Mouse (Mus musculus) liver, embryonic 16.5 days (tissue): Measurements from ENCODE around the gene Ostc. TPM values are rescaled to one million over a fixed set of nuclear protein-coding genes. Genes with fewer than 3 reads are reported as not detected.

ENCODE experiments used
- ATAC-seq: fragments of 200-750 bp; cut with Nextera tagmentation; 2 replicates; pipeline ENCODE4 v1.8.0; 2017; ENCODE audit warnings: low read depth, mild to moderate bottlenecking, moderate number of reproducible peaks, moderate library complexity
- H3K27ac ChIP-seq: fragments of 300-500 bp; sonication (generic); 2 replicates; pipeline ENCODE4 v1.5.1; 2014; ENCODE audit warnings: mild to moderate bottlenecking, low read length
- H3K27me3 ChIP-seq: fragments of 300-500 bp; sonication (generic); 2 replicates; pipeline ENCODE4 v1.6.1; 2014; ENCODE audit warnings: low read depth, low read length, mixed read lengths; ENCODE audit not compliant: control insufficient read depth, insufficient read depth
- H3K36me3 ChIP-seq: fragments of 300-500 bp; sonication (generic); 2 replicates; pipeline ENCODE4 v1.6.1; 2014; ENCODE audit warnings: mild to moderate bottlenecking; ENCODE audit not compliant: control insufficient read depth, insufficient read depth
- H3K4me1 ChIP-seq: fragments of 300-500 bp; sonication (generic); 2 replicates; pipeline ENCODE4 v1.6.1; 2014; ENCODE audit warnings: low read depth, low read length, mixed read lengths; ENCODE audit not compliant: control insufficient read depth
- H3K4me2 ChIP-seq: fragments of 300-500 bp; sonication (generic); 2 replicates; pipeline ENCODE4 v1.6.1; 2014; ENCODE audit warnings: low read depth, low read length, mixed read lengths
- H3K4me3 ChIP-seq: fragments of 300-500 bp; sonication (generic); 2 replicates; pipeline ENCODE4 v1.5.1; 2014; ENCODE audit warnings: low read depth, mild to moderate bottlenecking, low read length
- H3K9ac ChIP-seq: fragments of 300-500 bp; sonication (generic); 2 replicates; pipeline ENCODE4 v1.6.1; 2014; ENCODE audit warnings: low read depth, low read length
- H3K9me3 ChIP-seq: fragments of 300-500 bp; sonication (generic); replicated peaks from 2 replicates; pipeline ENCODE4 v1.6.1; 2016; ENCODE audit warnings: low read length; ENCODE audit not compliant: control insufficient read depth
- WGBS: fragments of 180-500 bp; shearing (Covaris S2); extraction: QIAGEN DNeasy Blood & Tissue Kit; methylation state at CpG from one replicate; pipeline ENCODE4 v1.1.7; 2014; ENCODE audit not compliant: insufficient replicate concordance; 5-methylcytosine and 5-hydroxymethylcytosine counted together
- polyA plus RNA-seq: library from polyadenylated mRNA; unstranded; fragments of >200 nt; fragmentation: Nextera tagmentation; extraction: Ambion mirVana; gene quantifications from 2 replicates; pipeline ENCODE4 v1.2.1, GENCODE M21; 2015

Gene Ostc
- polyA plus RNA-seq, 1 experiment from 2014 or later, result 224 TPM

- Histone ChIP-seq H3K27ac (peak overlapping the region; percentile 35; the same call in 1 of the 2 replicates), H3K4me2 (peak overlapping the region; percentile 73), H3K9me3 (no peaks in the 10 kb centered on the region), H3K27me3 (no peaks in the 10 kb centered on the region), H3K36me3 (no peaks in the 10 kb centered on the region), H3K4me3 (peak overlapping the region; percentile 60), H3K4me1 (peaks cover 7% of the 10 kb centered on the region), H3K9ac (peak overlapping the region; percentile 25; the same call in 1 of the 2 replicates)
- ATAC-seq, result peak; percentile 41
- WGBS, result 6% methylated on average over 22 of the region's 22 CpGs
Measured at GRCm38 (mm10) chr3:130714775-130715568, 5.7 kb upstream of the Ostc start.

- H3K9ac ChIP-seq, result no peak overlapping the region
- ATAC-seq, result no peak
- no peak overlapping the region for H3K4me2 ChIP-seq
- no peak overlapping the region for H3K4me3 ChIP-seq
- no peaks in the 10 kb centered on the region for H3K36me3 ChIP-seq
- H3K27ac ChIP-seq, result no peak overlapping the region
- H3K27me3 ChIP-seq, result no peaks in the 10 kb centered on the region
- peaks cover 17% of the 10 kb centered on the region for H3K4me1 ChIP-seq
- 41% methylated on average over 6 of the region's 6 CpGs for WGBS
- H3K9me3 ChIP-seq, result no peaks in the 10 kb centered on the region
Measured at GRCm38 (mm10) chr3:130712891-130713290, 3.6 kb upstream of the Ostc start.

GRCm38 (mm10) chr3:130710103-130710502 lies 859 bp upstream of the Ostc start:
- H3K36me3 ChIP-seq, result no peaks in the 10 kb centered on the region
- H3K4me1 ChIP-seq, result peaks cover 19% of the 10 kb centered on the region
- H3K4me3 ChIP-seq, result peak overlapping the region; percentile 96
- 49% methylated on average over 7 of the region's 7 CpGs for WGBS
- H3K9me3 ChIP-seq, result no peaks in the 10 kb centered on the region
- peak overlapping the region; percentile 37 for H3K9ac ChIP-seq
- peak overlapping the region; percentile 31; the same call in 1 of the 2 replicates for H3K27ac ChIP-seq
- H3K4me2 ChIP-seq, result peak overlapping the region; percentile 88
- no peaks in the 10 kb centered on the region for H3K27me3 ChIP-seq
- no peak for ATAC-seq

- WGBS, result under 1% methylated on average over 5 of the region's 5 CpGs
- ATAC-seq, result 0 out of 2 replicates have a peak, but pooled peaks have one; percentile 22
Measured at GRCm38 (mm10) chr3:130708529-130708928, 715 bp downstream of the Ostc start.

GRCm38 (mm10) chr3:130702289-130702688 lies 7.0 kb downstream of the Ostc start:
- H3K9me3 ChIP-seq, result no peaks in the 10 kb centered on the region
- H3K9ac ChIP-seq, result no peak overlapping the region
- H3K4me1 ChIP-seq, result no peaks in the 10 kb centered on the region; the same call in 1 of the 2 replicates
- H3K27ac ChIP-seq, result no peak overlapping the region
- H3K27me3 ChIP-seq, result no peaks in the 10 kb centered on the region
- 77% methylated on average over 6 of the region's 6 CpGs for WGBS
- H3K4me2 ChIP-seq, result no peak overlapping the region
- no peak overlapping the region for H3K4me3 ChIP-seq
- no peak for ATAC-seq
- H3K36me3 ChIP-seq, result peaks cover 17% of the 10 kb centered on the region

More at GRCm38 (mm10) chr3:130708529-130708928, 715 bp downstream of the Ostc start:
- Histone ChIP-seq H3K4me1 (peaks cover 15% of the 10 kb centered on the region), H3K9me3 (no peaks in the 10 kb centered on the region), H3K9ac (peak overlapping the region; percentile 94), H3K27me3 (no peaks in the 10 kb centered on the region), H3K27ac (peak overlapping the region; percentile 89), H3K4me2 (peak overlapping the region; percentile 88), H3K36me3 (peaks cover 1% of the 10 kb centered on the region; the same call in 1 of the 2 replicates), H3K4me3 (peak overlapping the region; percentile 96)

- 62% methylated on average over 4 of the region's 4 CpGs for WGBS
- no peak overlapping the region for H3K9ac ChIP-seq
Measured at GRCm38 (mm10) chr3:130697622-130698021, 11.6 kb downstream of the Ostc start.

GRCm38 (mm10) chr3:130694705-130695104 lies 14.5 kb downstream of the Ostc start:
- Histone ChIP-seq H3K4me1 (peaks cover 16% of the 10 kb centered on the region), H3K27me3 (no peaks in the 10 kb centered on the region), H3K9ac (no peak overlapping the region), H3K4me3 (no peak overlapping the region), H3K4me2 (no peak overlapping the region), H3K27ac (no peak overlapping the region), H3K36me3 (peaks cover 17% of the 10 kb centered on the region), H3K9me3 (no peaks in the 10 kb centered on the region)
- 83% methylated on average over 7 of the region's 7 CpGs for WGBS
- ATAC-seq, result no peak

More at GRCm38 (mm10) chr3:130697622-130698021, 11.6 kb downstream of the Ostc start:
- Histone ChIP-seq H3K4me2 (no peak overlapping the region), H3K27ac (no peak overlapping the region), H3K9me3 (no peaks in the 10 kb centered on the region), H3K4me3 (no peak overlapping the region), H3K27me3 (no peaks in the 10 kb centered on the region), H3K4me1 (no peaks in the 10 kb centered on the region; the same call in none of the 2 replicates), H3K36me3 (peaks cover 24% of the 10 kb centered on the region)
- ATAC-seq, result no peak

GRCm38 (mm10) chr3:130694041-130694593 lies 15.1 kb downstream of the Ostc start:
- Histone ChIP-seq H3K9me3 (no peaks in the 10 kb centered on the region), H3K27ac (no peak overlapping the region), H3K4me3 (no peak overlapping the region), H3K4me2 (no peak overlapping the region), H3K9ac (no peak overlapping the region), H3K36me3 (peaks cover 14% of the 10 kb centered on the region), H3K4me1 (peaks cover 16% of the 10 kb centered on the region), H3K27me3 (no peaks in the 10 kb centered on the region)
- ATAC-seq, result no peak
- 59% methylated on average over 9 of the region's 9 CpGs for WGBS
